Comparison of ENCODE assay signal across 8 mouse cellular contexts in genomic region chr3:100488251-100489132, GRCm38 (mm10). TPM values are rescaled to one million over a fixed set of nuclear protein-coding genes. Genes with fewer than 3 reads are reported as not detected.
DNase-seq lines count a peak whose midpoint lies in the region; ATAC-seq lines count a peak whose summit lies in the region.

No protein-coding gene starts in this region.

- WGBS in hindbrain, embryonic 12.5 days = under 1% methylated on average over 66 of the region's 66 CpGs

- H3K4me1 ChIP-seq in hindbrain, embryonic 12.5 days = peaks cover 18% of the 10 kb centered on the region

- DNase-seq in R1 (ENCODE audit: low read depth, low spot score) = peak; percentile 60
- DNase-seq in cerebellum, postnatal 10 days = peak; percentile 57 to 73
- peak; percentile 5 to 9 for DNase-seq in frontal cortex, postnatal 25 days (ENCODE audit: low spot score in 2 of 2)
- DNase-seq in left cerebral cortex, postnatal 10 days (ENCODE audit: extremely low spot score in 1 of 2, low spot score in 2 of 2) = peak; percentile 11 to 65
- peak; percentile 41 to 60 for DNase-seq in right cerebral cortex, postnatal 10 days (ENCODE audit: low spot score in 2 of 2)
- DNase-seq in urinary bladder, postnatal 25 days (ENCODE audit: low spot score) = peak; percentile 59

- peak overlapping the region; percentile 67 for H3K4me3 ChIP-seq in hindbrain, embryonic 12.5 days

- H3K36me3 ChIP-seq in hindbrain, embryonic 12.5 days = no peaks in the 10 kb centered on the region

- peak overlapping the region; percentile 68 for H3K9ac ChIP-seq in hindbrain, embryonic 12.5 days

- H3K9me3 ChIP-seq in hindbrain, embryonic 12.5 days (replicated peaks) = no peaks in the 10 kb centered on the region

- H3K27me3 ChIP-seq in hindbrain, embryonic 12.5 days = peaks cover 52% of the 10 kb centered on the region

- intact Hi-C loops in left cerebral cortex, postnatal 10 days (cut with DNase I) = loop anchor here (5.0 kb wide), 1 partner anchor 131 kb away; no protein-coding TSS in a partner anchor

- H3K4me2 ChIP-seq in hindbrain, embryonic 12.5 days (replicated peaks) = peak overlapping the region; percentile 100

- ATAC-seq in hindbrain, embryonic 12.5 days (ENCODE audit: low FRiP score) = peak; percentile 53
- peak; percentile 46 for ATAC-seq in megakaryocyte, adult 5-6 weeks (ENCODE audit: poor library complexity, severe bottlenecking)

- H3K27ac ChIP-seq in hindbrain, embryonic 12.5 days = no peak overlapping the region

RNA-seq across cellular contexts. Expression of gene Tent5c, which starts 0.6 kb away (rescaled TPM):
- polyA plus RNA-seq in hindbrain, embryonic 12.5 days (2016; fragmentation: Nextera tagmentation; extraction: Ambion mirVana) = 7.2 and 8.6 TPM in 2 replicates
- 1 to 10 TPM; 2.9 to 4.9 TPM for total RNA-seq in left cerebral cortex, postnatal 10 days (2021)
- 1.1 and 1.8 TPM in 2 replicates for total RNA-seq in megakaryocyte, adult 5-6 weeks (2015)
- 2.2 and 3.9 TPM in 2 replicates for total RNA-seq in megakaryocyte, adult 5-6 weeks (2017)

Comparison
In these comparisons a context has a peak if more than half of its experiments do, and no peak if none do; other contexts are left out.
1. DNase-seq: peak in every context shown above with its lines; median percentile 65 in cerebellum, postnatal 10 days; 60 in R1; 59 in urinary bladder, postnatal 25 days; 50 in right cerebral cortex, postnatal 10 days; 38 in left cerebral cortex, postnatal 10 days; 7 in frontal cortex, postnatal 25 days.